Mouse (Mus musculus) T-cell, adult 2 months (primary cell): ENCODE results near the gene Recql5.
"Not testable (repeated sequence)": the region's sequence is repeated elsewhere in the genome, so short reads cannot be mapped to it uniquely, and the experiment has no call there.

Experiments
- DNase-seq: peaks from one replicate; pipeline ENCODE4 v3.0.0; 2022; ENCODE audit warnings: low spot score

The Recql5 gene

DNA sequence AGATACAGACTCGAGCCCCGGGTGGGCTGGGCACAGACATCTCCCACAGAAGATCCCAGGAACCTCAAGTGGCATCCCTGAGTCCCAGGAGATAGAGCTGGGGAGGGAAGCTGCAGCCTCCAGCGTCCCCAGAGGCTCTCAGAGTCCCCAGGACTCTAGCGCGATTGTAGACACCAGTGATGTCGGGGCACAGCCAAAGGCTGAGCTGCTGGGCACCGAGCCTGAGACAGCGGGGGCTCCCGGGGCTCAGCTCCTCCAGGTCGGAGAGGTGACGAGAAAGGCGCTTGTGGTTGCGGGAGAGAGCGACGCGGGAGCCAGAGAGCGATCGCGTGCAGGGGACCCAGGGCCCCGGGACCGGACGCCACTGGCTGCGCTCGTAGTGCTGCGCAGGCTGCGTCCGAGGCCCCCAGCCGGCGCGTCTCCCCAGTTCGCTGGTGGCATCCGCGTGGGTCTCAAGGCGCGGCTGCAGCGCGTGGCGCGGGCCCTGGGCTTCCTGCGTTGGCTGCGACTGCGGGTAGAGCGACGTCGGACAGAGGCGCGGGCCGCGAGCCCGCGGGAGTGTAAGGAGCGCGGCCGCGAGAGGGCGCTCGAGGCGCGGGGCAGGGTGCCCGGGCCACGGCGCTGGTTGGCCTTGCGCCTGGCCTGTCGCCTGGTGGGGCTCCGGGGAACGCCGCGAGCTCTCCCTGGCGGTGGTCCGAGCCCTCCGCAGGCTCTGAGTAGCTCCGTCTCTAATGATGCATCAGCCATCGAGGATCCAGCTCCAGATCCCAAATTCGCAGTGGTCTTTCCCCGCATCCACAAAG, 73.9 kb downstream of the Recql5 start:
- DNase-seq: peak; percentile 86

DNA sequence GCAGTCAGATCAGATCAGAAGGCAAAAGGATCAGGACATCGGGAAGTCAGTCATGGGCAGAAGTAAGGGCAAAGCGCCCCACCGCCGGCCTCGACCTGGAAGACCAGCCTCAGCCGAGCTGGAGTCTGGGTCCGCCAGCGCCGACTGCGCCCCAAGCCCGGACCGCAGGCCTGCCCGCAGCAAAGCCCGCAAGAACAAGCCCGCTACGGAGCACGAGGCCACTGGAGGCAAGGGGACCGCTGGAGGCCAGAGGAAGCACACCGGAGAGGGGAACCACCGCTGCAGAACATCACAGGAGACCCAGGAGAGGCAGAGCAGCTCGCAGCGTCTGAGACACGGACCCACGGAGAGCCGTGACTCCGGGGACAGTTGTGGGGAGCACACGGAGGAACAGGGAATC, 74.9 kb downstream of the Recql5 start, which contains the start of gene Myo15b:
Myo15b (plus strand) TSS at position 53 of the 400 bp plus-strand sequence.
- DNase-seq: no peak

DNA sequence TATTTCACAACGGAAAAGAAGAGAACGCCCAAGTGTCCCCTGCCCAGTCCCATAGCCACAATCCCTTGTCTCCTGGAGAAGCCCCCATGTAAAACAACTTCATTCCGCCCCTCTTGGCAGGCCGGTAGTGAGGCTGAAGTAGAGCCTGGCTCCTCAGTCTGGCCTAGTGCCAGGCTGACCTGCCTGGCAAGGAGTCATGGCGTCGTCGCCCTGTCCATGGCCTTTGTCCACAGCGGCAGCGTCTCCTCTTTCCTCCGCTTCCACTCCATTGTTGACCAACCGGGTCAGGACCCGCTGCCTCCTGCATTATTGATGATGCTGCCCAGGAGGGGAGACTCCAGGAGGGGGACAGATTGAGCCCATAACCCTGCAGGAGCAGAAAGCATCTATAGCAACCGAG, 75.3 kb downstream of the Recql5 start:
- DNase-seq: no peak

DNA sequence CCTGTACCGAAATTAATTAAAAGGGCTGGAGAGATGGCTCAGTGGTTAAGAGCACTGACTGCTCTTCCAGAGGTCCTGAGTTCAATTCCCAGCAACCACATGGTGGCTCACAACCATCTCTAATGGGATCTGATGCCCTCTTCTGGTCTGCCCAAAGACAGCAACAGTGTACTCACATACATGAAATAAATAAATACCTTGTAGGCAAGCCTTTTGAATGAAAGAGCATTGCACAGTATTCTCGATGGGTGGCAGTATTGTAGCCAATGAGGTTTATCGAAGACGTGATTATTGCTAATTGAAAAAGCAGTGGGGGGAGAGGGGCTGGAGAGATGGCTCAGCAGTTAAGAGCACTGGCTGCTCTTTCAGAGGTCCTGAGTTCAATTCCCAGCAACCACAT, 76.1 kb downstream of the Recql5 start:
- DNase-seq: not testable (repeated sequence)

DNA sequence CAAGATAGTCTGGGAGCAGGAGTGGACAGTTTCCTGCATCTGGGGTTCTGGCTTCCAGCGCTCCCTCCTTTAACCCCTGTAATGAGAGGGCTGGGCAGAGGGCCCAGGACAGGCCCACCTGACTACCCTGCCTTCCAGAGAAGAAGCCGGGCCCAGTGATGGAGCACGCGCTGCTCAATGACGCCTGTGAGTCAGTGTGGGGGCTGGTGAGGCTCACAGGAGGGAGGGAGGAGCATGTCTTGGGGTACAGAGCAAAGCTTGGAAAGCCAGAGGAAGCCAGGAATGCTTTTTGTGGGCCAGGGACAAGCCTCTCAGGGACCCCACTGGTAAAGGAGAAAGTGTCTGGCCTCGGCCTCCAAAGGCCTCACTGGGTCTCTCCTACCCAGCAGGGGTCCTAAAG, 78.6 kb downstream of the Recql5 start:
- DNase-seq: no peak

DNA sequence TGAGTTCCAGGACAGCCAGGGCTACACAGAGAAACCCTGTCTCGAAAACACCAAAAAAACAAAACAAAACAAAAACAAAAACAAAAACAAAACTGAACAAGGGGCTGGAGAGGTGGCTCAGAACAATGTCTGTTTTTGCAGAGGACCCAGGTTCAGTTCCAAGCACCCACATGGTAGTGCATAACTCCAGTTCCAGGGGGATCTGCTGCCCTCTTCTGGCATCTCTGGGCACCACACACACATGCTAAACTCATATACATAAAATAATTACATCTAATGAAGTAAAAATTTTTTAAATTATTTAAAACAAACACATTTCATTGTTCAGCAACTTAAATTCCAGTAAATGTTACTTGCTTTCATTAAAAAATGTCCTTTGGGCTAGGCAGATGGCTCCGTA, 87.5 kb downstream of the Recql5 start:
- DNase-seq: no peak

DNA sequence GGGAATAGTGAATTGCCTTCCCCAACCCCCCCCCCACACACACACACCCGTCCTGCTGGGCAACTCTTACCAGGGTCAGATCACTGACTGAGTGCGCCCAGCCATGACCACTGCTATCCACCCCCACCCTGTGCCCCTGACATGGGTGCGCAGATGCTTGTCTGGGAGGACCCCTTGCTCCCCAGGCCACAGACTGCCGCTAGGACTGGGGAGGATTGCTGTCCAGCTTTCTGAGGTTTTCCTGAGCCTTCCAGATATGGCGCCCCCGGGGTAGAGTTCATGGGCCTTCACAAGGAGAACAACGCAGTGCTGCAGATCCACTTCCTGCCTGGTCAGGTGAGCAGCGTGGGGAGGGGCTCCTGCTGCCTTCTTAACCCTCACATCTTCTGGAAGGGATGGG, 89.0 kb downstream of the Recql5 start:
- no peak for DNase-seq

DNA sequence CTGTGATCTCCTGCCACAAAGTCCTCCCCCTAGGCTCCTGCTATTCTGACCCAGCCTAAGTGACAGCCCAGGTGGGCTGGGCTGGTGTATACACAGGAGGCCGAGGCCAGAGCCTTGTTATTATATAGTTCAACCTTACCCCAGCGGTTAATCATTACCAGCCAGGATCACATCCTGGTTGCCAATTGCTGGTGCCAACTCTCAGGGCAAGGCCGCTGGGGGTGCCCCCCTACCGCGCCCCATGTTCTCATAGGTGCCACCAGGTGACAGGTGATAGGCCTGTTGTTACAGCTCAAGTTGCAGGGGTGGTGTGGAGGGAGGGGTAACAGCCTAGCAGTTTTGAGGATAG, 89.4 kb downstream of the Recql5 start:
- no peak for DNase-seq

DNA sequence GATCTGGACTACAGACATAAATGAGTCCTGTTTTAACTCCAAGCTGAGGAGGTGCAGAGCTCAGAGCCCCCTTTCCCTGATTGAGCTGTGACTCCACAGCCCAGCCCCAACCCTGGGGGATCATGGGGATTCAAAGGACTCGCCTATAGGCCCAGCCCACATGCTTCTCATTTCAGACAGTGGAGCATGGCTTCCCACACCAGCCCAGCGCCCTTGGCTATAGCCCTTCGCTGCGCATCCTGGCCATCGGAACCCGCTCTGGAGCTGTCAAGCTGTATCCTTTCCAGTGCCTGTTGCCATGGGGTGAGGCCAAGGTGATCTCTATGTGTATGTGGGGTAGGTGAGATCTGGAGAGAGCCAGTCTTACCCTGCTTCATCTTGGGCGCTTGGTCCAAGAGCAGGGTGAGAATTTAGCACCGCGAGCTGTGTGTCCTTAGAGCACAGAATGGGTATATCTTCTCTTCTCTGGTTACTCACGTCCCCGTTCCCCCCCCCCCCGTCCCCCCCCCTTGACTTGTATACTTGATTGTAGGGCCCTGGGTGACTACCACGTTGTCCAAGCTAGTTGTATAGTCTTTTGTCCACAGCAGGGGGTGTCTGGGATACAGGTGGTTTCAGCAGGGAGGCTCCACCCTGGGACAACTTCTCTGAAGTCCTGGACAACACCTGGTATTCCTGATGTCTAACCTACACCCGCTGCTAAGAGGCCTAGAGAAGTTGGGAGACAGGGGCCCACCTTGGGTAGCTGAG, 90.0 kb downstream of the Recql5 start:
- no peak for DNase-seq
